Mouse (Mus musculus): Measurements from ENCODE around the gene Cpne2.

Cpne2 gene

DNA sequence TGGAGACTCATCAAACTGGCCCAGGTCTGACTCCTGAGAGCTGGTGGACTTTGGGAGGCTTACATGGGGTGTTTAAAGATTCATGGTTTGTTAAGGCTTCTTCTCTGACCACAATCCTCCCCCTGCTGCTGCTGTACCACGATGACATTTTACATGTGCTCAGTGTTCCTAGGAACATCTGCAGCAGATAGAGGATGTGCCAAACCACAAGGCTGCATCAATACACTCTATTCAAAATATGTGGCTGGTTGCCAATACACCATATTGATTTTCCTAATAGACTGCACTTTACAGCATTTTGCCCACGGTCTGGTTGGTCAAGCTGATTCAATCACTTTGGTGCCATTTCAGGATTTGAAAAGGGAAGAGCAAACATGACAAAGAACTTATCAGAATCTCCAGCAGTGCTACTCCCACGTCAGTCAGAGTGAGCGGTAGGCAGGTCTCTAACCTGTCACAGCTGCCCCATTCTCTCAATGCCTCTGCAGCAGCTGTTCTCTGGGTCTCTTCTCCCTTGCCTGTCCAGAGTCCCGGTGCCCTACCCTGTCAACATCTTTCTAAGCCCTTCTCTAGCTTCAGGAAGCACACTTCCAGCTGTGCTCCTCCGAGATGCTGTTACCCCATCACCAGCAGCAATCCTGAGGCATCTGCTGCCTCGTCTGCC, 49.2 kb downstream of the Cpne2 start:
- peak; percentile 51 for DNase-seq (ENCODE audit: low read depth)

DNA sequence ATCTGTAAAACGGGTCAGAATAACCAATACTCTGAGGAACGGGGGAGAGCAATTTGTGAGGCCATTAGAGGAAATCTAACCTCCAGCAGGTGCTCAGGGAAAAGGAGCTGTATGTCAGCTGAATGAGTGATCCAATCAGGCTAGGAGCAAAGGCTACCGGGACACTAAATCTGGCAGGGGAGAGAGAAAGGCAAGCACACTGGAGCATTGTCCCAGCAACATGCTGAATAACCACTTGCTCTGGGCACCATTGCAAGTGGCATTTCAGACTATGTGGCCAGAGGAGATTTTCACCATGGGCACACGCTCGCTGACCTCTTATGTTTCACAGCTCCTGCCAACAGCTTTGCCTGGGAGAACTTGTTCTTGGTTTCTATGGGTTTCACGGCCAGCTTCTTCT, 49.8 kb downstream of the Cpne2 start:
- DNase-seq (ENCODE audit: low read depth) = no peak

DNA sequence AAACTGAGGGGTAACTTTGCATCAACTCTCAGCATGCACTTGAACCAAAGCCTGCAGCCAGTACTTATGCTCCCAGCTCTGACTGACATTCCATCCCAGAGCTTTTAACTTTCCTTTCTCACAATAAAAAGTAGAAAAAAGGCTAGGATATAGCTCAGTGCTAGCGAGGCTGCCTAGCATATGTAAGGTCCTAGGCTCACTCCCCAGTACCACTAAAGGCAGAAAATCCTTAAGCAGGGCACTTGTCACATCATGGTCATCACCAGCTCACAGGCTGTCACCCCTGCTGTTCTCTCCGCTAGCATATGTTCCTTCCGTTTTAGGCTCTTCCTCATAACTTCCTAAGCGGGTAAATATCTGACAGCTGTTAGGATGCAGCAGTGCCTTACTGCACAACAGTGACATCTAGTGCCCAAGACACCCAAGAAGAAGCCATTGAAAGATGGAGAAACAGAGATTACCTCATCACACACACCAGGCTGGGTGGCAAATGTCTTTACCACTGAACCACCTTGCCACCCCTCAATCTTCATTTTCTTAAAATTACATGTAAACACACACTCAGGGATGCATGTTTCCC, 51.5 kb downstream of the Cpne2 start:
- peak; percentile 87 for DNase-seq (ENCODE audit: low read depth)

DNA sequence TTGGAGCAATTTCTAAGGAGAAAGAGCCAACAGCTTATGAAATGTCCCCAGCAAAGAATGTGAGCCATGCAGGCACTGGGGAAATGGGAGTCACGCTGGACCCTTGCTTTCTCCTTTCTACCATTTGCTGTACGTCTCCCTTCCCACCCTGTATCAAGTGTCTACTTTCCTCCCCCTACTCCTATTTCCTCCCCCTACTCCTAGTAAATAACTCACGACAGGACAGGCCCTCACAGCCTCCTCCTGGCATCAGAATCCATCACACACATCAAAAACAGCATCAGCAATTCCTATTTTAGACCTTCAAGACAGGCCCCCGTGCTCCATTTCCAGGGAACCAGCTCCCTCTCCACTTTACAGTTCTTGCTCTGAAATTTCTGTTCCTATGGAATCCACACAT, 58.9 kb downstream of the Cpne2 start:
- no peak for DNase-seq (ENCODE audit: low read depth)

DNA sequence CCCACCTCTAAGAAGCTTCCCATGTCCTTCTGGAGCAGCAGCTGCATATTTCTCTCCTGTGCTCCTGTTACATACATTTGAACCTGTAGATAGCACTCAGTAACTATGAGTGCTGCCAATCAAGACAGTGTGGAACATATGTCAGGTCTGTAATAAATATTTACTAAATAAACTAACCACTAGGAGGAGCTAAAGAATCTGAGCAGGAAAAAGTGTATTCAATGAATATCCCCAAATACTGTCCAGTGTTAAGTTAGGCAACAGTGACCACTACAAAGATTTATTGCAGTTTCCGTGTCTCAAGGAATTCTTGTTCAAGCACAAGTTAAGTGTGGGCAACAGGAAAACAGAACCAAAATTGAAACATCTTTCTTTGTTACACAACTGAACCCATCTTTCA, 61.4 kb downstream of the Cpne2 start:
- DNase-seq (ENCODE audit: low read depth) = peak; percentile 59

DNA sequence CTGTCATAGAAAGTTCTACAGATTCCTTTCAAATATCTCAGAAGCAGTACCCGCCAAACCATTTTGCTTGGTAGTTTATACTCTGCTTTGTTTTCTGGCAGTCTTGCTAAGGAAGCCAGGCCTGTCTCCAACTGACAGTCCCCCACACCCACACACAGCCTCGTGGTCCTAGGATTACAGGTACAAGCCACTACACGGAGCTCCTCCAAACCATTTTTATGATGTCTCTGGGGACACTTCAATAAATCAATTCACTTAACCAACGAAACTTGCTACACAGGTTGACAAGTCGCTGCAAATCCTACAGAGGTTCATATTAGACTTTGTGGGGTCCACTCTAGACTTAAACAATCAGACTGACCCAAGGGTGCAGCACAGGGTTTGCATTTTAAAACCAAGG, 67.7 kb downstream of the Cpne2 start:
- DNase-seq (ENCODE audit: low read depth) = no peak

DNA sequence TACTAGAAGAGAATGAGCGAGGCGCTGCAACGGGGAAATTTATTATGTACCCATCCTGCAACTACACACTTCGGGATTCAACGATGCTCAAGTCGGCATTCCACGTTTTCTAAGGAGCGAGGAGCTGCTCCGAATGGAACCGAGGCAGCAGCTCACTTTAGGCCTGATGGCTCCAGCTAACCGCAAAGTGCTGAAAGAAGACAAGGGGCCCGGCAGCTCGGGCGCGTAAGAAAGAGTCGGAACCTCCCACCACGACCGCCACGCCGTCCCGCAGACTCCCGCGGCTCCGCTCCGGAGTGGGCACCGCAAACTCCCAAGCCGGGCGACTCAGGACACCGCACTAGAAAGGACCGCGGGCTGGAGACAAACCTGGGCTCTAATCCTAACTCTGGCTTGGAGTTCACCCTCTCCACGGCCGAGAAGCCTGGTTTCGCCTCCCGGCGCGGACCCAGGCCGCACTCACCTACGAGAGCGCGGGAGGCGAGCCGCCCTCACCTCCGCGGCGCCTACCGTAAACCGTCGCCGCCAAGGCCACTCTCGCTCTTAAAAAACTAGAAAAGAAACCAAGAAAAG, 68.3 kb downstream of the Cpne2 start:
- DNase-seq (ENCODE audit: low read depth) = no peak

DNA sequence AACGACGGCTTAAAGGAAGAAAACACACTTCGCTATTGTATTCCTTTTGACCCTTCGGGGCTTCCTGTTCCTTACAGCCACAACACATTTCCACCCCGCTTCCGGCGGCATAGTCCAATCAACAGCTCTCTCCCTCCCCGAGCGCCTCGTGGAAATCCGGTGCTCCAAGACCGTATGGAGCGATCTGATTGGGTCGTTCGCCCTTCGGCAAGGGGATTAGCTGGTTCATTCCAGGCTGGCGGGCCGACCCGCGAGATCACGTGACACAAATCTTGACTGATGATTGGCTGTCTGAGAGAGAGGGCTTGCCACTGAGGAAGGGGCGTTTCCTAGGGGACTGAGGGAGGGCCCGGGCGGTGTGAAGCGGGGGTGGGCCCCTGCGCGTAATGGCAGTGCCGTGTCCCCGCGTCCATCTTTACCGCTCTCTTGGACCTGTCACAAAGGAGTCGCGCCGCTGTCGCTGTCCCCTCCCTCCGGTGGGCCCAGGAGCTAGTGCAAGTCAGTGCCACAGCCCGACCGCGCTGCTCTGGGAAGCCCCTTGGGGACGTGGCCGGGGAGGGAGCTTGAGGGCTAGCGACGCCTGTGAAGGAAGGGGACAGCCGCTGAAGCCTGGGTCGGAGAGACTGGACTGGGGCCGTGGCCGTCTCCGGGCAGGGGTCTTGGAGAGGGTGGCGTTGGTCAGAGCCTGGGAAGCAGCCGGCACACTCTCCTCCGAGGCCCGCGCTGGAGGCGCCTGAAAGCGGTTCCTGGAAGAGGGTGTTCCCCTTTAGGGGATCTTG, 69.0 kb downstream of the Cpne2 start, which contains the start of the genes Rspry1 and Fam192a:
Gene Rspry1 (plus strand): TSS at position 331 of the 779 bp plus-strand sequence.
Gene Fam192a (minus strand): TSS at position 391 of the 779 bp plus-strand sequence.
- peak; percentile 100 for DNase-seq (ENCODE audit: low read depth)

DNA sequence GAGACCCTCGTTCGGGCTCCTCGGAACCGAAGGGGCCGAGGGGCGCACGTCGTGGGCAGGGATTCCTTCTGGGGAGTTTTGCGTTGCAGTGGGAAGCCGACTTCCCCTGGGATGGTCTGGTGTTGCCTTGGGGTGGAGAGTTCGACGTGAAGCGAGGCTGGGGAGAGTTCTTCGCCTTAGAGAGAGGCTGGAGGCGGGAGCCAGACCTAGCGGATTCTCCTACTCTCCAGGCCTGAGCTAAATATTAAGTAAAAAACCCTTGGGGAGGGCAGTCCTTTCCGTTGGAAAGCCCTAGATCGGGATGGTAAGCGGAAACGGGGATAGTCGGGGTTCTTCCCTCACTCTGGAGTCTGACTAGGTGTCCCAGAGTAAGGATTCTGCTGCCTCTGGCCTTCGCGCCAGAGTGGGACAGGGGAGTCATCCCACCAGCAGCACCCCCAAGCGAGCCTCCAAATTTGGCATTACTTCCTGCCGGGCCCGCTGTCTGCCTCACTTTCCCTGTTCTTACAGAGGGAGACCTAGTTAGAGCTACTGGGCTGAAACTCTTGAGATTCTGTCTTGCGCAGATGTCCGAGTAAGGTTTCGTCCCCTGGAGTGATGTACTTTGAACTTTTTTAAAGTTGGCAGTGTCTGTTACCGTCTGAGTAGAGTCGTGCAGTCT, 69.8 kb downstream of the Cpne2 start:
- peak; percentile 45 for DNase-seq (ENCODE audit: low read depth)

DNA sequence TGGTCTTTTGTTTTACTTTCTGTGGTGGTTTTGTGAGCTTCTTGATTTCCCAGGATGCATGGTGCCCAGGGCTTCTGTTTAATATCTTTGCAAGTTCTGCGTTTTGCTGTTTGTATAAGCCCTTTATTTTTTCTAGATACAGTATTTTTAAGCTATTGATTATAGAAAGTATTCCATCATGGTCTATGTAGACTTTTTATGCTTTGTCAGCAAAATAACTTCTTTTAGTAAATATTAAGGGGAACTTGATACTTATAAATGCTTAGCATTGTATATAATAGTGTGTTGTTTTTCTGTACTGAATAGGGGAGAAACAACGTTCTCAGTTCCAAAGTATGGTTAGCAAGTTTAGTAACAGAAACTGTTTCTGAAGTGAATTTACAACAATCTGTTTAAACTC, 71.2 kb downstream of the Cpne2 start:
- DNase-seq (ENCODE audit: low read depth) = no peak

DNA sequence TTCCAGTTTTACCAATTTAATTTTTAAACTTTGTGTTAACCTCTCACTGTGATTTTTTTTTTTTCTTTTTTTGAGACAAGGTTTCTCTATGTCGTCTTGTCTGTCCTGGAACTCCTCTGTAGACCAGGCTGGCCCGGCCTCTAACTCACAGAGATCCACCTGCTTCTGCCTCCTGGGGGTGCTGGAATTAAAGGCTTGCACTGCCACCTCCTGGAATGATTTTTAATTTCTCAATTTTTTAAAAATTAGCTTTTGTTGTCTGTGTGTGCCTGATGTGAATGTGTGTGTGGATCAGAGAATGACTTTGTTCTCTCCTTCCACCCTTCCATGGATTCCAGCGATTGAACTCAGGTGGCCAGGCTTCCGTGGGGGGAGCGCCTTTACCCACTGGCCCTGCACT, 74.3 kb downstream of the Cpne2 start:
- no peak for DNase-seq (ENCODE audit: low read depth)

All from 416B (cell line).